Mouse (Mus musculus) G1E (cell line): ENCODE measurements around the gene Heatr3. TPM values are rescaled to one million over a fixed set of nuclear protein-coding genes. Genes with fewer than 3 reads are reported as not detected.

Experiments used
- ATAC-seq: 2 replicates; pipeline ENCODE4 v1.8.0; 2016; ENCODE audit warnings: mild to moderate bottlenecking; ENCODE audit not compliant: insufficient number of reproducible peaks, poor library complexity, low FRiP score, severe bottlenecking; ENCODE audit errors: extremely low read depth
- DNase-seq: peaks from one replicate; pipeline ENCODE4 v3.0.0; 2012; ENCODE audit warnings: low spot score
- H3K27me3 ChIP-seq: 2 replicates; pipeline ENCODE4 v1.6.1; 2012; ENCODE audit warnings: mild to moderate bottlenecking, low read length, inconsistent platforms; ENCODE audit not compliant: insufficient read depth
- H3K36me3 ChIP-seq: replicated peaks from 2 replicates; pipeline ENCODE3; 2012; ENCODE audit warnings: mild to moderate bottlenecking, inconsistent platforms
- H3K4me1 ChIP-seq: 2 replicates; pipeline ENCODE4 v1.6.1; 2012; ENCODE audit warnings: low read depth, low read length, inconsistent platforms, mixed read lengths; ENCODE audit not compliant: insufficient read depth
- H3K4me3 ChIP-seq: 2 replicates; pipeline ENCODE4 v1.5.1; 2012; ENCODE audit warnings: low read depth, mild to moderate bottlenecking, inconsistent platforms, low read length, moderate library complexity, mixed read lengths
- H3K9me3 ChIP-seq: replicated peaks from 2 replicates; pipeline ENCODE4 v1.6.1; 2012; ENCODE audit warnings: inconsistent platforms
- CTCF ChIP-seq: IDR thresholded peaks from 2 replicates; pipeline ENCODE4 v1.5.1; 2012; ENCODE audit warnings: low read depth, low read length, inconsistent platforms, mixed read lengths
- GATA1 ChIP-seq: IDR thresholded peaks from 2 replicates; pipeline ENCODE4 v1.6.1; 2012; ENCODE audit warnings: borderline replicate concordance, low read length, inconsistent platforms, mixed read lengths
- GATA2 ChIP-seq: IDR thresholded peaks from 2 replicates; pipeline ENCODE4 v1.6.1; 2012; ENCODE audit warnings: low read depth, low read length, inconsistent platforms, borderline replicate concordance
- POLR2AphosphoS5 ChIP-seq: IDR thresholded peaks from 2 replicates; pipeline ENCODE4 v1.6.1; 2012; ENCODE audit warnings: low read depth, low read length, inconsistent platforms; ENCODE audit not compliant: insufficient replicate concordance
- TAL1 ChIP-seq: conservative IDR thresholded peaks from 2 replicates; pipeline ENCODE4 v1.6.1; 2012; ENCODE audit warnings: low read depth, low read length, inconsistent platforms, mixed read lengths
- polyA plus RNA-seq: library from polyadenylated mRNA; stranded (reverse); fragments of >175 nt; gene quantifications from 2 replicates; pipeline ENCODE4 v1.2.3, GENCODE M21; 2012
- total RNA-seq, 2 experiments: library from RNA; stranded (forward) in 1 of 2; stranded (reverse) in 1 of 2; fragments of 200-1000 nt in 1 of 2; fragments of >200 nt in 1 of 2; fragmentation: Nextera tagmentation in 1 of 2; gene quantifications; 2 replicates each; pipeline ENCODE4 v1.2.3; 2014 to 2017

Gene Heatr3
- total and polyA plus RNA-seq, 3 experiments, result 13.4 to 44.9 (median 44.5) TPM

DNA sequence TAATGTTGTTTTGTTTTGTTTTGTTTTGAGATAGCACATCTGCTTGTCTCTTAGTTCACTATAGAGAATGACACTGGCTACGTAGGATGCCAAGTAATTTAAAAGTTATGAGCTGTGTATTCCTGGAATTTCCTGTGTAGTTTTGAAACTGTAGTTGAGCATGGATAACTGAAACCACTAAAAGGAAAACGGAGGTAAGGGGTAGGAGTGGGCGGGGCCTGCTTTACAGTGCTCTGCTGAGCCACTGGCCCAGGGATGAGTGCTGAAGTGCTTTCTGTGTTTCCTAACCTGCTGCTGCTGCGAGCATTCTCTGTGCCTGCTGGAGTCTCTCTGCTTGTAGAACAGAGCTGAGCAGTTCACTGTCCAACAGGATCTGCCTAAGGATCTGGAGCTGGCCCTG lies 83.7 kb downstream of the Heatr3 start:
- no peaks in the 10 kb centered on the region for H3K9me3 ChIP-seq
- no peaks in the 10 kb centered on the region for H3K27me3 ChIP-seq
- peaks cover 51% of the 10 kb centered on the region for H3K36me3 ChIP-seq
- TF ChIP-seq POLR2AphosphoS5 (no peak), TAL1 (no peak), GATA1 (no peak), GATA2 (no peak), CTCF (no peak)
- no peak for ATAC-seq
- no peak overlapping the region for H3K4me3 ChIP-seq
- no peak for DNase-seq
- peaks cover 26% of the 10 kb centered on the region for H3K4me1 ChIP-seq

Other genes with a start within 250 kb of the Heatr3 start
- gene Zfp423, start 178.3 kb upstream of the Heatr3 start, total RNA-seq (2014; fragmentation: Nextera tagmentation), result not detected in 2 replicates
- not detected in 2 replicates for gene Zfp423, start 178.3 kb upstream of the Heatr3 start, total RNA-seq (2017)
- not detected in 2 replicates for gene Zfp423, start 178.3 kb upstream of the Heatr3 start, polyA plus RNA-seq
- gene Cnep1r1, start 19.1 kb upstream of the Heatr3 start, total RNA-seq (2014; fragmentation: Nextera tagmentation), result 74.4 and 82.6 TPM in 2 replicates
- gene Cnep1r1, start 19.1 kb upstream of the Heatr3 start, total RNA-seq (2017), result 11.2 and 11.8 TPM in 2 replicates
- 10.7 and 12.7 TPM in 2 replicates for gene Cnep1r1, start 19.1 kb upstream of the Heatr3 start, polyA plus RNA-seq
- gene Tent4b, start 61.4 kb downstream of the Heatr3 start, total RNA-seq (2014; fragmentation: Nextera tagmentation), result 51.5 and 58.6 TPM in 2 replicates
- gene Tent4b, start 61.4 kb downstream of the Heatr3 start, total RNA-seq (2017), result 36.0 and 37.1 TPM in 2 replicates
- gene Tent4b, start 61.4 kb downstream of the Heatr3 start, polyA plus RNA-seq, result 10.3 and 13.7 TPM in 2 replicates
- gene Adcy7, start 134.5 kb downstream of the Heatr3 start, total RNA-seq (2014; fragmentation: Nextera tagmentation), result 95.9 and 117 TPM in 2 replicates
- gene Adcy7, start 134.5 kb downstream of the Heatr3 start, total RNA-seq (2017), result 129 and 140 TPM in 2 replicates
- 69.8 and 70.0 TPM in 2 replicates for gene Adcy7, start 134.5 kb downstream of the Heatr3 start, polyA plus RNA-seq
- gene Brd7, start 224.3 kb downstream of the Heatr3 start, total RNA-seq (2014; fragmentation: Nextera tagmentation), result 99.4 and 103 TPM in 2 replicates
- gene Brd7, start 224.3 kb downstream of the Heatr3 start, total RNA-seq (2017), result 80.2 and 90.0 TPM in 2 replicates
- gene Brd7, start 224.3 kb downstream of the Heatr3 start, polyA plus RNA-seq, result 374 and 528 TPM in 2 replicates